ENCODE assay signal across 8 mouse cellular contexts in genomic region chr16:34909437-34909836, GRCm38 (mm10).
DNase-seq lines count a peak whose midpoint lies in the region; ATAC-seq and TF ChIP-seq lines count a peak whose summit lies in the region.
"Had no signal": no experiment of that assay in that cellular context is flagged by ENCODE, and none has a peak within 500 bp of the region (broad histone marks: within the 10 kb centered on the region; RNA-seq: fewer than 3 reads in every experiment).

No protein-coding gene starts in this region.

- H3K36me3 ChIP-seq in embryonic facial prominence, embryonic 14.5 days (ENCODE audit: control insufficient read depth, insufficient read depth, low read length): no peaks in the 10 kb centered on the region
- H3K36me3 ChIP-seq in intestine, embryonic 14.5 days (ENCODE audit: control insufficient read depth, insufficient read depth, low read length): no peaks in the 10 kb centered on the region
- no peaks in the 10 kb centered on the region for H3K36me3 ChIP-seq in limb, embryonic 14.5 days (ENCODE audit: control insufficient read depth, insufficient read depth, low read length)

- no peaks in the 10 kb centered on the region for H3K9me3 ChIP-seq in embryonic facial prominence, embryonic 14.5 days (ENCODE audit: control insufficient read depth, low read length)
- no peaks in the 10 kb centered on the region; the same call in 1 of the 2 replicates for H3K9me3 ChIP-seq in intestine, embryonic 14.5 days (ENCODE audit: control insufficient read depth, low read length)
- no peaks in the 10 kb centered on the region for H3K9me3 ChIP-seq in limb, embryonic 14.5 days (ENCODE audit: control insufficient read depth, low read length)

- no peak overlapping the region for H3K9ac ChIP-seq in embryonic facial prominence, embryonic 14.5 days (ENCODE audit: low read depth, low read length)
- H3K9ac ChIP-seq in intestine, embryonic 14.5 days (ENCODE audit: low read length): no peak overlapping the region
- no peak overlapping the region for H3K9ac ChIP-seq in limb, embryonic 14.5 days (ENCODE audit: low read depth, low read length, severe bottlenecking)

- no peak overlapping the region for H3K4me2 ChIP-seq in embryonic facial prominence, embryonic 14.5 days (ENCODE audit: low read depth, low read length)
- no peak overlapping the region for H3K4me2 ChIP-seq in intestine, embryonic 14.5 days (ENCODE audit: low read length)
- no peak overlapping the region for H3K4me2 ChIP-seq in limb, embryonic 14.5 days (replicated peaks; ENCODE audit: low read depth, low read length, severe bottlenecking)

- peak overlapping the region; percentile 98 for H3K27ac ChIP-seq in brown adipose tissue, adult 24 weeks (replicated peaks; ENCODE audit: low read depth, low read length)
- peak overlapping the region; percentile 56 for H3K27ac ChIP-seq in embryonic facial prominence, embryonic 14.5 days (replicated peaks; ENCODE audit: low read depth, low read length)
- H3K27ac ChIP-seq in intestine, embryonic 14.5 days (ENCODE audit: low read depth): peak overlapping the region; percentile 1; the same call in 1 of the 2 replicates
- peak overlapping the region; percentile 70 for H3K27ac ChIP-seq in limb, embryonic 14.5 days (replicated peaks; ENCODE audit: low read depth, low read length)

- peaks cover 23% of the 10 kb centered on the region; the same call in 1 of the 2 replicates for H3K4me1 ChIP-seq in brown adipose tissue, adult 24 weeks (ENCODE audit: control insufficient read depth, insufficient read depth, insufficient read length, low read length)
- H3K4me1 ChIP-seq in embryonic facial prominence, embryonic 14.5 days (ENCODE audit: control insufficient read depth, insufficient read depth, low read length): peaks cover 14% of the 10 kb centered on the region
- H3K4me1 ChIP-seq in intestine, embryonic 14.5 days (replicated peaks; ENCODE audit: control insufficient read depth, insufficient read depth, low read length): 0 out of 2 replicates have a peak, but pooled peaks cover 5% of the 10 kb centered on the region
- H3K4me1 ChIP-seq in limb, embryonic 14.5 days (ENCODE audit: control insufficient read depth, insufficient read depth, low read length): peaks cover 25% of the 10 kb centered on the region

- WGBS in embryonic facial prominence, embryonic 14.5 days: 36% methylated on average over 6 of the region's 6 CpGs
- 55% methylated on average over 6 of the region's 6 CpGs for WGBS in intestine, embryonic 14.5 days
- WGBS in limb, embryonic 14.5 days: 37% methylated on average over 6 of the region's 6 CpGs

- no peak overlapping the region for H3K4me3 ChIP-seq in brown adipose tissue, adult 24 weeks (ENCODE audit: insufficient read depth, low read depth, low read length)
- H3K4me3 ChIP-seq in embryonic facial prominence, embryonic 14.5 days (ENCODE audit: low read depth, low read length): no peak overlapping the region
- no peak overlapping the region for H3K4me3 ChIP-seq in intestine, embryonic 14.5 days (ENCODE audit: low read depth, low read length)
- no peak overlapping the region for H3K4me3 ChIP-seq in limb, embryonic 14.5 days (replicated peaks; ENCODE audit: low read length)

- 0 out of 2 replicates have a peak, but pooled peaks have one; percentile 56 for ATAC-seq in embryonic facial prominence, embryonic 14.5 days (ENCODE audit: low read depth)
- no peak for ATAC-seq in intestine, embryonic 14.5 days (replicated peaks; ENCODE audit: low FRiP score, low TSS enrichment, low read depth)
- ATAC-seq in limb, embryonic 14.5 days (ENCODE audit: low FRiP score, low read depth): peak; percentile 53; the same call in 1 of the 2 replicates
- ATAC-seq in activated CD4-positive, CD25-positive, alpha-beta regulatory T cell, adult 4 months: no peak

- H3K27me3 ChIP-seq in embryonic facial prominence, embryonic 14.5 days (replicated peaks; ENCODE audit: control insufficient read depth, insufficient read depth, low read length): no peaks in the 10 kb centered on the region
- no peaks in the 10 kb centered on the region for H3K27me3 ChIP-seq in intestine, embryonic 14.5 days (replicated peaks; ENCODE audit: control insufficient read depth, insufficient read depth, low read length)
- no peaks in the 10 kb centered on the region for H3K27me3 ChIP-seq in limb, embryonic 14.5 days (ENCODE audit: control insufficient read depth, insufficient read depth, low read length)

- TF ChIP-seq POLR2A in limb, embryonic 14.5 days (IDR thresholded peaks at IDR 0.05; ENCODE audit: borderline replicate concordance, extremely low read depth, insufficient read depth, insufficient read length): no peak

- peak; percentile 56 for DNase-seq in embryonic facial prominence, embryonic 14.5 days (ENCODE audit: low spot score)
- peak; percentile 50 for DNase-seq in intestine, embryonic 14.5 days (ENCODE audit: low spot score)
- DNase-seq in limb, embryonic 14.5 days (ENCODE audit: low spot score): peak; percentile 53
- no peak for DNase-seq in urinary bladder, postnatal 14 days (ENCODE audit: low spot score)
- DNase-seq in urinary bladder, adult 18-20 months (ENCODE audit: low spot score in 2 of 2): no peak
- DNase-seq: cerebellum, adult 2 months had no signal

Comparison
In these comparisons a context has a peak if more than half of its experiments do, and no peak if none do; other contexts are left out.
1. H3K27ac ChIP-seq: peak in every context shown above with its lines; median percentile 98 in brown adipose tissue, adult 24 weeks; 70 in limb, embryonic 14.5 days; 56 in embryonic facial prominence, embryonic 14.5 days; 1 in intestine, embryonic 14.5 days.
2. ATAC-seq: peak in embryonic facial prominence, embryonic 14.5 days (single experiment) and limb, embryonic 14.5 days (single experiment); none in intestine, embryonic 14.5 days (single experiment) and activated CD4-positive, CD25-positive, alpha-beta regulatory T cell, adult 4 months (single experiment).
3. DNase-seq: peak in embryonic facial prominence, embryonic 14.5 days (single experiment), intestine, embryonic 14.5 days (single experiment) and limb, embryonic 14.5 days (single experiment); none in urinary bladder, postnatal 14 days (single experiment) and urinary bladder, adult 18-20 months (0 of 2).